Mouse (Mus musculus) heart, adult 11 months (tissue): ENCODE results near the gene Vamp8.
A peak's percentile ranks its signal among the peaks of the same experiment; 100 is the strongest.

Source experiments
- DNase-seq: peaks from one replicate; pipeline ENCODE4 v3.0.0; 2022

Gene Vamp8

GRCm38 (mm10) chr6:72401875-72402274 is 11.4 kb upstream of the Vamp8 start:
- DNase-seq = peak; percentile 96

- DNase-seq = no peak
Observed at GRCm38 (mm10) chr6:72399967-72400366, 9.5 kb upstream of the Vamp8 start.

- DNase-seq = no peak
Observed at GRCm38 (mm10) chr6:72396837-72397251, 6.3 kb upstream of the Vamp8 start.

- DNase-seq = no peak
Observed at GRCm38 (mm10) chr6:72392341-72392740, 1.8 kb upstream of the Vamp8 start.

- DNase-seq = peak; percentile 99
Observed at GRCm38 (mm10) chr6:72390795-72391521, 455 bp upstream of the Vamp8 start.

GRCm38 (mm10) chr6:72389471-72389940 is 997 bp downstream of the Vamp8 start:
- no peak for DNase-seq

GRCm38 (mm10) chr6:72388791-72389329 is 1.6 kb downstream of the Vamp8 start:
- no peak for DNase-seq

GRCm38 (mm10) chr6:72388266-72388665 is 2.2 kb downstream of the Vamp8 start:
- DNase-seq = no peak

- no peak for DNase-seq
Observed at GRCm38 (mm10) chr6:72387816-72388215, 2.7 kb downstream of the Vamp8 start.

- no peak for DNase-seq
Observed at GRCm38 (mm10) chr6:72386561-72386960, 3.9 kb downstream of the Vamp8 start.

GRCm38 (mm10) chr6:72385258-72385657 is 5.2 kb downstream of the Vamp8 start:
- no peak for DNase-seq

- DNase-seq = no peak
Observed at GRCm38 (mm10) chr6:72383952-72384351, 6.6 kb downstream of the Vamp8 start.

- no peak for DNase-seq
Observed at GRCm38 (mm10) chr6:72383142-72383820, 7.2 kb downstream of the Vamp8 start.

- no peak for DNase-seq
Observed at GRCm38 (mm10) chr6:72382494-72382893, 8.0 kb downstream of the Vamp8 start.

GRCm38 (mm10) chr6:72380131-72380770 is 10.3 kb downstream of the Vamp8 start, which contains the start of gene Vamp5:
Gene Vamp5 (minus strand): TSS chr6:72380468.
- DNase-seq = peak; percentile 99

GRCm38 (mm10) chr6:72379377-72380130 is 10.9 kb downstream of the Vamp8 start:
- DNase-seq = peak; percentile 95

- DNase-seq = no peak
Observed at GRCm38 (mm10) chr6:72378510-72379234, 11.8 kb downstream of the Vamp8 start.

- DNase-seq = peak; percentile 90
Observed at GRCm38 (mm10) chr6:72374820-72375563, 15.5 kb downstream of the Vamp8 start.

GRCm38 (mm10) chr6:72374206-72374605 is 16.3 kb downstream of the Vamp8 start:
- peak; percentile 87 for DNase-seq

GRCm38 (mm10) chr6:72373184-72373583 is 17.3 kb downstream of the Vamp8 start:
- peak; percentile 90 for DNase-seq

GRCm38 (mm10) chr6:72371571-72371970 is 18.9 kb downstream of the Vamp8 start:
- peak; percentile 82 for DNase-seq
